Mouse (Mus musculus) erythroblast, embryonic 14.5 days (primary cell): ENCODE measurements around the gene Rnf5.

Source experiments
- GATA1 ChIP-seq: IDR thresholded peaks from 2 replicates; pipeline ENCODE4 v1.6.1; 2012; ENCODE audit warnings: low read length, inconsistent platforms, mixed read lengths
- TAL1 ChIP-seq: IDR thresholded peaks from 3 replicates; pipeline ENCODE4 v1.6.1; 2012; ENCODE audit warnings: low read length, inconsistent platforms, mixed read lengths

DNA sequence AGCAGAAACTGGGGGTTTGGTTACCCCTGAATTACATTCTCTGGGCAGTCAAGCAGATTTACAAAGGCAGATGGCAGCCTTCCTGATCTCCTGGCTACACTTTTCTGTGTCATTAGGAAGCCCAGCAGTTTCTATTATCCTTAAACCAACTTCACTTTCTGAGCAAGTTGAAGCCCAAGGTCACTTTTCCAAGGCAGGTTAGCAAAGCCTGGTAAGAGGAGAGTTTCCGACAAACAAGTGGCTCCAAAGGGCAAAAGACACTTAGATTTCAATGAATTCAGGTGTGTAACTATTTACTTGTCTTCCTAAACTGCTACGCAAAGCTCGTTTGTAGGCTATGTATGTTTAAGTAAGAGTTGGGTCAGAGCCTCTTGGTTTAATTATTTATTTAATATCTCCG lies 39.9 kb upstream of the Rnf5 start:
- TF ChIP-seq GATA1 (no peak), TAL1 (no peak)
